Mouse (Mus musculus): ENCODE measurements around the gene Smg6. TPM values are rescaled to one million over a fixed set of nuclear protein-coding genes. Genes with fewer than 3 reads are reported as not detected.

Gene Smg6
- polyA plus RNA-seq, 1 experiment from 2014 or later = 19.8 TPM

DNA sequence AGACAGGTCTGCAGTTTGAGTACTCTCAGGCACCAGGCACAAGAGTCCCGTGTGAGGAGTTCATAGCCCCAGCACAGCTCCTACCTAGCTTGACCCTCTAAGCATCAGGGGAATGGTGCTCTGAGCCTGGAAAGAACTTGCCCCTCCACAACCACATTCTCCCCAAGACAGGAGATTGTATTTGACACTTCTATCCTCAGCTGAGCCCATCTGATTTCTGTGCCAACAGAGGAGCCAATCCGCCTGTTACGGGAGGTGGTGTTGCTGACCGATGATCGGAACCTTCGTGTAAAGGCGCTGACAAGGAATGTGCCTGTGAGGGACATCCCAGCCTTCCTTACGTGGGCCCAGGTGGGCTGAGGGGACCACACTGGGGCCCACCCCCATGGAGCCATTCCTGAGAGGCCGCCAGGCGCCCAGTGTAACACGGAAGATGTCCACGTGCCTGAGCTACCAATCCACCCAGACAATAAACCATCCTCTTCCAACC lies 237.0 kb downstream of the Smg6 start:
- no peak for ATAC-seq (ENCODE audit: low FRiP score, low TSS enrichment)
- WGBS = 82% methylated on average over 12 of the region's 12 CpGs
- Histone ChIP-seq H3K27ac (ENCODE audit: low read depth, low read length) (peak overlapping the region; percentile 19; the same call in 1 of the 2 replicates), H3K9ac (ENCODE audit: low read depth, low read length) (no peak overlapping the region), H3K4me2 (replicated peaks; ENCODE audit: low read depth, low read length) (peak overlapping the region; percentile 11; the same call in 1 of the 2 replicates), H3K9me3 (ENCODE audit: control insufficient read depth, low read length) (no peaks in the 10 kb centered on the region), H3K36me3 (ENCODE audit: control insufficient read depth, insufficient read depth, low read length) (peaks cover 72% of the 10 kb centered on the region), H3K4me1 (ENCODE audit: control insufficient read depth, insufficient read depth, low read length) (peaks cover 18% of the 10 kb centered on the region; the same call in 1 of the 2 replicates), H3K27me3 (ENCODE audit: control insufficient read depth, insufficient read depth, low read length) (peaks cover 27% of the 10 kb centered on the region), H3K4me3 (ENCODE audit: low read length) (0 out of 2 replicates have a peak overlapping the region, but pooled peaks have one; percentile 4)

DNA sequence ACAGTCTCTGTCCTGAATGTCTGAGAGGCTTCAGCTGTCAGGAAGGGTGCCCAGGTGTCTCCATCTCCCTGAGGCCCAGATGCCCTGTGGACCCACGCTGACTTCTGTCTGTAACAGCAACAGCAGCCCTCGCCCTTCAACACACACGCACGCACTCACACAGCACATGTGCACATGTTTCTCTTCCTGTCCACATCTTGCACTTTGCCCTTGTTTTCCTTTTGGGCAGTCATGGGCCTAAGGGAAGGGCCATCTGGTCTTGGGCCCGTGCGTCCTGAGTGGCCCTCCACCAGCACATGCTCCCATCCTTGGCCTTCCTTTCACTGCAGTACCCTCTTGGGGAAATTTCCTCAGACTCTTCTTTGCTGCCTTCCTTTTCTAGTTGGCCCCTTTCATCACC lies 237.8 kb downstream of the Smg6 start:
- Histone ChIP-seq H3K4me2 (replicated peaks; ENCODE audit: low read depth, low read length) (peak overlapping the region; percentile 81), H3K27me3 (ENCODE audit: control insufficient read depth, insufficient read depth, low read length) (peaks cover 35% of the 10 kb centered on the region), H3K36me3 (ENCODE audit: control insufficient read depth, insufficient read depth, low read length) (peaks cover 72% of the 10 kb centered on the region), H3K4me1 (ENCODE audit: control insufficient read depth, insufficient read depth, low read length) (peaks cover 21% of the 10 kb centered on the region), H3K27ac (ENCODE audit: low read depth, low read length) (peak overlapping the region; percentile 96; the same call in 1 of the 2 replicates), H3K4me3 (ENCODE audit: low read length) (peak overlapping the region; percentile 77; the same call in 1 of the 2 replicates), H3K9me3 (ENCODE audit: control insufficient read depth, low read length) (no peaks in the 10 kb centered on the region), H3K9ac (ENCODE audit: low read depth, low read length) (peak overlapping the region; percentile 85; the same call in 1 of the 2 replicates)
- 75% methylated on average over 6 of the region's 6 CpGs for WGBS
- ATAC-seq (ENCODE audit: low FRiP score, low TSS enrichment) = no peak

DNA sequence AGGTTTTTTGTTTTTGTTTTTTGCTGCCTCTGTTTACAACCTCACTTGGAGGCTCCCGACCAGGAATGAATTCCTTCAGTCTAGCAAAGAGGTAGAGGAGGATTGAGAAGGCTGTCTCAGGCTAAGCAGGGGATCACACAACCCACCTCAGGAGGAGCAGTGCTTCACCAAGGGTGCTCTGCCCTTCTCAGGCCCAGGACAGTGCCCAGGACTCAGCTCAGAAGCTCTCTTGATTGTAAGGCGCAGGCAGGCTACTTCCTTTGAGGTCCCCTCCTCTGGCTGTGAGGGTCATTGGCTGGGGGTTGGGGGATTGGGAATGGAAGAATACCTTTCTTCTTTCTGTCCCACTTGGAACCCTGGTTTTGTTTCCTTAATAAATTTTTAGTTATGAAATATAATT lies 238.4 kb downstream of the Smg6 start:
- H3K36me3 ChIP-seq (ENCODE audit: control insufficient read depth, insufficient read depth, low read length) = peaks cover 72% of the 10 kb centered on the region
- peaks cover 39% of the 10 kb centered on the region for H3K27me3 ChIP-seq (ENCODE audit: control insufficient read depth, insufficient read depth, low read length)
- peak overlapping the region; percentile 81 for H3K4me2 ChIP-seq (replicated peaks; ENCODE audit: low read depth, low read length)
- H3K27ac ChIP-seq (ENCODE audit: low read depth, low read length) = peak overlapping the region; percentile 96; the same call in 1 of the 2 replicates
- peak overlapping the region; percentile 85; the same call in 1 of the 2 replicates for H3K9ac ChIP-seq (ENCODE audit: low read depth, low read length)
- WGBS = 61% methylated on average over 2 of the region's 2 CpGs
- no peak for ATAC-seq (ENCODE audit: low FRiP score, low TSS enrichment)
- H3K4me3 ChIP-seq (ENCODE audit: low read length) = peak overlapping the region; percentile 77; the same call in 1 of the 2 replicates
- no peaks in the 10 kb centered on the region for H3K9me3 ChIP-seq (ENCODE audit: control insufficient read depth, low read length)
- H3K4me1 ChIP-seq (ENCODE audit: control insufficient read depth, insufficient read depth, low read length) = peaks cover 20% of the 10 kb centered on the region

DNA sequence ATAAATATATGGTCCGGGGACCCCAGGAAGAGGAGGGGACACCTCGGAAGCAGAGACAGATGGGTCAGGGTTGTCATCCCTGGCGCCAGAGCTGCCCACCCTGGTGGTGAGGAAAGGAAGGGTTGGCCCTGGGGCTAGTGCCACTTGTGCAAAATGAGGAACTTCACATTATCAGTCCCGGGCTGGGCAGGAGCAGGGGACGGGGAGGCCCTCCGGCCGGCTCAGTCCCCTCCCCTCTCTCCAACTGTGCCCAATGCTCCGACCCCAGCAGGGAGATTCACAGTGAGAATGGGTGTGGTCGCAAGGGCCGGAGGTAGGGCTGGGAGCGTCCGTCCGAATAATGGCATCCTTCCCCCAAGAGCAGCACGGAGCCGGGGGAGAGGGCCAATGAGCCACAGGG lies 239.1 kb downstream of the Smg6 start:
- H3K27me3 ChIP-seq (ENCODE audit: control insufficient read depth, insufficient read depth, low read length) = peaks cover 46% of the 10 kb centered on the region
- H3K4me2 ChIP-seq (replicated peaks; ENCODE audit: low read depth, low read length) = peak overlapping the region; percentile 81
- 0 out of 2 replicates have a peak, but pooled peaks have one; percentile 2 for ATAC-seq (ENCODE audit: low FRiP score, low TSS enrichment)
- H3K36me3 ChIP-seq (ENCODE audit: control insufficient read depth, insufficient read depth, low read length) = peaks cover 69% of the 10 kb centered on the region
- peak overlapping the region; percentile 77 for H3K4me3 ChIP-seq (ENCODE audit: low read length)
- peaks cover 22% of the 10 kb centered on the region for H3K4me1 ChIP-seq (ENCODE audit: control insufficient read depth, insufficient read depth, low read length)
- H3K9ac ChIP-seq (ENCODE audit: low read depth, low read length) = peak overlapping the region; percentile 85
- peak overlapping the region; percentile 96; the same call in 1 of the 2 replicates for H3K27ac ChIP-seq (ENCODE audit: low read depth, low read length)
- 10% methylated on average over 15 of the region's 15 CpGs for WGBS
- no peaks in the 10 kb centered on the region for H3K9me3 ChIP-seq (ENCODE audit: control insufficient read depth, low read length)

DNA sequence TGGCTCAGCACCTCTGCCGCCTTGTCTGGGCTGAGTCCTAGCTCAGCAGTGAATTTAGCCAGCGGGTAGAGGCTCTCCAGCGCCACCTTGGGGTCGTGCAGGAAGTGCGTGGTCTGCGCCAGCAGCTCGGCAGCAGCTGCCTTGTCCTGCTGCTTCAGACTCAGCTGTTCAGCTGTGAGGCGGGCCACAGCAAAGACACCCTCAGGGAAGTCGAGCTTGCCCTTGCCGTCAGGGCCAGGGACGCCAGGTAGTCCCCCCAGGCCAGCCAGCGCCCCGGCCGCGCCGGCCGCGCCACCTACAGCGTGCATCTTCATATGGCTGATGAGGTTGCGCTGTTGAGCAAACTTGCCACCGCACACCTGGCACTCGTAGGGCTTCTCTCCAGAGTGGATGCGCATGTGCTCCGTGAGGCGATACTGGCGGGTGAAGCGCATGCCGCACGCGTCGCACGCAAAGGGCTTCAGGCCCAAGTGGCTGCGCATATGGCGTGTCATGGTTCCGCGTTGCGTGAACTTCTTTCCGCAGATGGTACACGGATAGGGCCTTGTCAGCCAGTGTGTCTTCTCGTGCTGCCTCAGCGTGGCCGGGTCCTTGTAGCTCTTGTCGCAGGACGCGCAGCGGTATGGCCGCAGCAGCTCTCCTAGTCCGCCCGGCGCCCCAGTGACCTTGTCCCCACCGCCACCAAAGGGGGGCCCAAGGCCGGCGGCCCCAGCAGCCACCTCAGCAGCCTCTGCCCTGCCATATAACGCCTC lies 240.0 kb downstream of the Smg6 start:
- peaks cover 53% of the 10 kb centered on the region for H3K27me3 ChIP-seq (ENCODE audit: control insufficient read depth, insufficient read depth, low read length)
- peaks cover 26% of the 10 kb centered on the region for H3K4me1 ChIP-seq (ENCODE audit: control insufficient read depth, insufficient read depth, low read length)
- H3K9me3 ChIP-seq (ENCODE audit: control insufficient read depth, low read length) = no peaks in the 10 kb centered on the region
- WGBS = 6% methylated on average over 53 of the region's 54 CpGs
- peaks cover 60% of the 10 kb centered on the region for H3K36me3 ChIP-seq (ENCODE audit: control insufficient read depth, insufficient read depth, low read length)
- H3K4me2 ChIP-seq (replicated peaks; ENCODE audit: low read depth, low read length) = peak overlapping the region; percentile 81
- H3K4me3 ChIP-seq (ENCODE audit: low read length) = peak overlapping the region; percentile 77
- ATAC-seq (ENCODE audit: low FRiP score, low TSS enrichment) = no peak
- H3K9ac ChIP-seq (ENCODE audit: low read depth, low read length) = peak overlapping the region; percentile 85
- peak overlapping the region; percentile 96 for H3K27ac ChIP-seq (ENCODE audit: low read depth, low read length)

DNA sequence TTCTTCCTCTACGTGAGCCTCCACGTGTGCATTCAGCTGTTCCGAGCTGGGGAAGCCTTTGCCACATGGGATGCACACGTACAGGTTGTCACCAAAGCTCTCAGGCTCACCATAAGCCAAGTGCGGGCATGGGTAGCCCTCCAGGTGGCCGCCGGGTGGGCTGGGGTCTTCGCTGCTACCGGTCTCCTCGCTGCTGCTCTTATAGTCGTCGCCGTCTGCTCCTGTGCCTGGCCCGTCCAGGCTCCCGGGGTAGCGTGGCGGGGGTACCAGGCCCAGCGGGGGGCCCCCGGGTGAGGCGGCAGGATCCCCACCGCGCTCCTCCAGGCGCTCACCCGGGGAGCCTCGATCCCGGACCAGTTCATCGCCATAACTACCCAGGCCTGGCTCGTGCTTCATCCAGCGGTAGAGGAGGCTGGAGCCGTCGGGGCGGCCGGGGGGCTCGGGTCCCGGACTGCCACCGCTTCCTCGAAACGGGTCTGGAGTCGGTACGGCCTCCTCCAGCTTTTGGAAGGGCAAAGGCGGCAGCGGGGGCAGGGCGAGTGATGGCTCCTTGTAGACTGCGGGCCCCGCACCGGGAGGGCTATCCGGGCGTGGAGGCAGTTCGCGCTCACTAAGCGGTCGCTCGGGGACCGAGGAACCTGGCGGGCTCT lies 240.7 kb downstream of the Smg6 start:
- Histone ChIP-seq H3K4me1 (ENCODE audit: control insufficient read depth, insufficient read depth, low read length) (peaks cover 26% of the 10 kb centered on the region), H3K36me3 (ENCODE audit: control insufficient read depth, insufficient read depth, low read length) (peaks cover 55% of the 10 kb centered on the region), H3K27ac (ENCODE audit: low read depth, low read length) (peak overlapping the region; percentile 96)

DNA sequence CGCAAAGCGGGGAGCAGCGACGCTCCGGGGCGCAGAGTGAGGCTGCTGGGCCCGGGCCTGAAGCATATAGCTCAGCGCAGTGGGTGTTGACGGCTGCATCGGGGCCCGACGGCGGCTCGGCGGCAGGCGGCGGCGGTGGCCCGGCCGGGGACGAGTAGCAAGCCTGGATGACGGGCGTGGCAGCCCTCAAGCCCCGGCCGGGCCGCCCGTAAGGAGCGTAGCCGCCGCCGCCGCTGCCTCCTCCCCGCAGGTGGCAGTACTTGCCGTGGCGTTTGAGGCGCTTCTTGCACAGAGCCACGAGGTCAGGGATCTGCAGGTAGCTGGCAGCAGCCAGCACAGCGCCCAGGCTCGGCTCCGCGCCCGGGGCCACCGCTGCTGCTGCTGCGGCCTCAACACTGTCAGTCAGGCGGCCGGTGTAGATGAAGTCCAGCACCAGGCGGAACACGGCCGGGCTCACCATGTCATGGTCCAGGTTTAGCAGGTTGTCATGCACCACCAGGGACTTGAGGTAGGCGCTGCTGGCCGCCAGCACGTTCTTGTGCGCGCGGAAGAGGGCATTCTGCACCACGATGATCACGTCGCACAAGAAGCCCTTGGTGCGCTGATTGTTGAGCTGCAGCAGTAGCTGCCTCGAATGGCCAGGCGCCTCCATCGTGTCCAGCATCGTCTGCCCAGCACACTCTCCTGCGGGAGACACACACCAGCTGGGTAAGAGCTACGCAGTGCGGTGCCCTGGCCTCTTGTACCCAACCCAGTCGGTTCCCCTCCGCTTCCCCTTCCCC lies 241.4 kb downstream of the Smg6 start:
- Histone ChIP-seq H3K4me1 (ENCODE audit: control insufficient read depth, insufficient read depth, low read length) (peaks cover 30% of the 10 kb centered on the region), H3K36me3 (ENCODE audit: control insufficient read depth, insufficient read depth, low read length) (peaks cover 49% of the 10 kb centered on the region), H3K4me3 (ENCODE audit: low read length) (peak overlapping the region; percentile 77), H3K27ac (ENCODE audit: low read depth, low read length) (peak overlapping the region; percentile 96), H3K27me3 (ENCODE audit: control insufficient read depth, insufficient read depth, low read length) (peaks cover 65% of the 10 kb centered on the region), H3K9me3 (ENCODE audit: control insufficient read depth, low read length) (no peaks in the 10 kb centered on the region), H3K9ac (ENCODE audit: low read depth, low read length) (peak overlapping the region; percentile 85), H3K4me2 (replicated peaks; ENCODE audit: low read depth, low read length) (peak overlapping the region; percentile 81)
- ATAC-seq (ENCODE audit: low FRiP score, low TSS enrichment) = no peak
- 1% methylated on average over 63 of the region's 68 CpGs for WGBS

More for the DNA sequence above, 240.7 kb downstream of the Smg6 start:
- H3K9me3 ChIP-seq (ENCODE audit: control insufficient read depth, low read length) = no peaks in the 10 kb centered on the region
- H3K9ac ChIP-seq (ENCODE audit: low read depth, low read length) = peak overlapping the region; percentile 85
- ATAC-seq (ENCODE audit: low FRiP score, low TSS enrichment) = no peak
- H3K4me3 ChIP-seq (ENCODE audit: low read length) = peak overlapping the region; percentile 77
- peak overlapping the region; percentile 81 for H3K4me2 ChIP-seq (replicated peaks; ENCODE audit: low read depth, low read length)
- 5% methylated on average over 55 of the region's 55 CpGs for WGBS
- peaks cover 58% of the 10 kb centered on the region for H3K27me3 ChIP-seq (ENCODE audit: control insufficient read depth, insufficient read depth, low read length)

Data from kidney, embryonic 14.5 days (tissue).